Mouse (Mus musculus) embryonic facial prominence, embryonic 11.5 days (tissue): ENCODE measurements around the gene Cldn24. TPM values are rescaled to one million over a fixed set of nuclear protein-coding genes. Genes with fewer than 3 reads are reported as not detected.

Experiments used
- ATAC-seq: fragments of 200-750 bp; cut with Nextera tagmentation; replicated peaks from 2 replicates; pipeline ENCODE4 v1.8.0; 2017; ENCODE audit warnings: low read depth; ENCODE audit not compliant: insufficient number of reproducible peaks, low FRiP score, low TSS enrichment
- DNase-seq: peaks from one replicate; pipeline ENCODE4 v3.0.0-alpha.2; 2015; ENCODE audit warnings: low spot score
- H3K27ac ChIP-seq: fragments of 300-500 bp; sonication (generic); replicated peaks from 2 replicates; pipeline ENCODE4 v1.5.1; 2014; ENCODE audit warnings: mild to moderate bottlenecking, low read depth, low read length, control low read depth
- H3K27me3 ChIP-seq: fragments of 300-500 bp; sonication (generic); 2 replicates; pipeline ENCODE4 v1.6.1; 2014; ENCODE audit warnings: mild to moderate bottlenecking, low read length, moderate library complexity, mixed read lengths; ENCODE audit not compliant: control insufficient read depth, insufficient read depth
- H3K36me3 ChIP-seq: fragments of 300-500 bp; sonication (generic); replicated peaks from 2 replicates; pipeline ENCODE4 v1.6.1; 2014; ENCODE audit warnings: low read depth, mild to moderate bottlenecking, low read length, moderate library complexity, mixed read lengths; ENCODE audit not compliant: control insufficient read depth, insufficient read depth
- H3K4me1 ChIP-seq: fragments of 300-500 bp; sonication (generic); 2 replicates; pipeline ENCODE4 v1.6.1; 2014; ENCODE audit warnings: low read length, mixed read lengths; ENCODE audit not compliant: control insufficient read depth, insufficient read depth
- H3K4me2 ChIP-seq: fragments of 300-500 bp; sonication (generic); 2 replicates; pipeline ENCODE4 v1.6.1; 2014; ENCODE audit warnings: low read depth, mild to moderate bottlenecking, control low read depth, low read length, moderate library complexity
- H3K4me3 ChIP-seq: fragments of 300-500 bp; sonication (generic); 2 replicates; pipeline ENCODE4 v1.5.1; 2014; ENCODE audit warnings: low read depth, low read length, control low read depth
- H3K9ac ChIP-seq: fragments of 300-500 bp; sonication (generic); replicated peaks from 2 replicates; pipeline ENCODE4 v1.6.1; 2014; ENCODE audit warnings: mild to moderate bottlenecking, control low read depth, low read length
- H3K9me3 ChIP-seq: fragments of 300-500 bp; sonication (generic); replicated peaks from 2 replicates; pipeline ENCODE4 v1.6.1; 2016; ENCODE audit warnings: mild to moderate bottlenecking, low read length, inconsistent platforms, mixed read lengths; ENCODE audit not compliant: control insufficient read depth
- WGBS: fragments of 180-500 bp; shearing (Covaris S2); extraction: QIAGEN DNeasy Blood & Tissue Kit; methylation state at CpG from one replicate; pipeline ENCODE4 v1.1.7; 2014; 5-methylcytosine and 5-hydroxymethylcytosine counted together
- polyA plus RNA-seq: library from polyadenylated mRNA; unstranded; fragments of >200 nt; fragmentation: Nextera tagmentation; extraction: Ambion mirVana; gene quantifications from 2 replicates; pipeline ENCODE4 v1.2.1, GENCODE M21; 2014

The Cldn24 gene
- polyA plus RNA-seq, 1 experiment from 2014 or later, result not detected

- ATAC-seq (no peak), DNase-seq (no peak)
- Histone ChIP-seq H3K27ac (no peak overlapping the region), H3K4me1 (no peaks in the 10 kb centered on the region), H3K27me3 (no peaks in the 10 kb centered on the region; the same call in 1 of the 2 replicates), H3K4me3 (no peak overlapping the region), H3K36me3 (no peaks in the 10 kb centered on the region), H3K4me2 (no peak overlapping the region), H3K9ac (no peak overlapping the region), H3K9me3 (no peaks in the 10 kb centered on the region)
- WGBS, result 98% methylated on average over 15 of the region's 15 CpGs
Observed at GRCm38 (mm10) chr8:47786323-47786722, 35.6 kb upstream of the Cldn24 start.

GRCm38 (mm10) chr8:47787705-47788104 is 34.2 kb upstream of the Cldn24 start:
- Histone ChIP-seq H3K27ac (no peak overlapping the region), H3K27me3 (no peaks in the 10 kb centered on the region; the same call in 1 of the 2 replicates), H3K4me1 (no peaks in the 10 kb centered on the region), H3K9ac (no peak overlapping the region), H3K4me3 (no peak overlapping the region), H3K9me3 (no peaks in the 10 kb centered on the region), H3K36me3 (no peaks in the 10 kb centered on the region), H3K4me2 (no peak overlapping the region)
- WGBS, result 43% methylated on average over 10 of the region's 10 CpGs
- ATAC-seq (no peak), DNase-seq (peak; percentile 36)

- no peak overlapping the region for H3K4me3 ChIP-seq
- no peaks in the 10 kb centered on the region for H3K36me3 ChIP-seq
- DNase-seq, result no peak
- no peak overlapping the region for H3K27ac ChIP-seq
- WGBS, result 77% methylated on average over 9 of the region's 9 CpGs
- no peak overlapping the region for H3K9ac ChIP-seq
- ATAC-seq, result no peak
- no peaks in the 10 kb centered on the region; the same call in 1 of the 2 replicates for H3K27me3 ChIP-seq
- H3K4me2 ChIP-seq, result no peak overlapping the region
- H3K9me3 ChIP-seq, result no peaks in the 10 kb centered on the region
- no peaks in the 10 kb centered on the region for H3K4me1 ChIP-seq
Observed at GRCm38 (mm10) chr8:47791986-47792385, 30.0 kb upstream of the Cldn24 start.

- ATAC-seq (no peak), DNase-seq (no peak)
- Histone ChIP-seq H3K9ac (no peak overlapping the region), H3K4me2 (no peak overlapping the region), H3K9me3 (no peaks in the 10 kb centered on the region), H3K4me3 (no peak overlapping the region), H3K27ac (no peak overlapping the region), H3K4me1 (no peaks in the 10 kb centered on the region), H3K36me3 (no peaks in the 10 kb centered on the region), H3K27me3 (no peaks in the 10 kb centered on the region)
- 81% methylated on average over 6 of the region's 6 CpGs for WGBS
Observed at GRCm38 (mm10) chr8:47799438-47799837, 22.5 kb upstream of the Cldn24 start.

- WGBS, result 68% methylated on average over 2 of the region's 2 CpGs
Observed at GRCm38 (mm10) chr8:47802349-47802748, 19.6 kb upstream of the Cldn24 start.

GRCm38 (mm10) chr8:47804262-47804661 is 17.7 kb upstream of the Cldn24 start:
- no peak for ATAC-seq
- no peak overlapping the region for H3K4me2 ChIP-seq
- 100% methylated on average over 1 of the region's 1 CpGs for WGBS

More at GRCm38 (mm10) chr8:47802349-47802748, 19.6 kb upstream of the Cldn24 start:
- no peaks in the 10 kb centered on the region for H3K36me3 ChIP-seq
- no peak overlapping the region for H3K4me3 ChIP-seq
- no peaks in the 10 kb centered on the region for H3K4me1 ChIP-seq
- no peak overlapping the region for H3K9ac ChIP-seq
- DNase-seq, result no peak
- H3K4me2 ChIP-seq, result no peak overlapping the region
- no peaks in the 10 kb centered on the region for H3K27me3 ChIP-seq
- ATAC-seq, result no peak
- no peak overlapping the region for H3K27ac ChIP-seq
- H3K9me3 ChIP-seq, result no peaks in the 10 kb centered on the region

GRCm38 (mm10) chr8:47809970-47810665 is 11.8 kb upstream of the Cldn24 start:
- no peak overlapping the region for H3K27ac ChIP-seq
- no peak overlapping the region for H3K4me3 ChIP-seq
- WGBS, result 84% methylated on average over 14 of the region's 14 CpGs
- DNase-seq, result no peak
- no peak overlapping the region for H3K4me2 ChIP-seq
- no peaks in the 10 kb centered on the region for H3K9me3 ChIP-seq
- no peaks in the 10 kb centered on the region for H3K27me3 ChIP-seq
- no peak for ATAC-seq
- H3K4me1 ChIP-seq, result no peaks in the 10 kb centered on the region
- H3K36me3 ChIP-seq, result no peaks in the 10 kb centered on the region
- H3K9ac ChIP-seq, result no peak overlapping the region

More at GRCm38 (mm10) chr8:47804262-47804661, 17.7 kb upstream of the Cldn24 start:
- Histone ChIP-seq H3K27me3 (no peaks in the 10 kb centered on the region), H3K9ac (no peak overlapping the region), H3K4me3 (no peak overlapping the region), H3K9me3 (no peaks in the 10 kb centered on the region), H3K4me1 (no peaks in the 10 kb centered on the region), H3K36me3 (no peaks in the 10 kb centered on the region), H3K27ac (no peak overlapping the region)
- no peak for DNase-seq

GRCm38 (mm10) chr8:47810666-47811015 is 11.3 kb upstream of the Cldn24 start:
- Histone ChIP-seq H3K4me3 (no peak overlapping the region), H3K9ac (no peak overlapping the region), H3K4me2 (no peak overlapping the region), H3K36me3 (no peaks in the 10 kb centered on the region), H3K4me1 (no peaks in the 10 kb centered on the region), H3K27me3 (no peaks in the 10 kb centered on the region), H3K9me3 (no peaks in the 10 kb centered on the region), H3K27ac (0 out of 2 replicates have a peak overlapping the region, but pooled peaks have one; percentile 32)
- ATAC-seq, result no peak
- WGBS, result 70% methylated on average over 7 of the region's 7 CpGs
- DNase-seq, result no peak
